Mouse (Mus musculus) forebrain, embryonic 14.5 days (tissue): ENCODE data around the gene Slc2a13. TPM values are rescaled to one million over a fixed set of nuclear protein-coding genes. Genes with fewer than 3 reads are reported as not detected.
A peak's percentile ranks its signal among the peaks of the same experiment; 100 is the strongest.

Experiments used
- ATAC-seq: fragments of 200-750 bp; cut with Nextera tagmentation; 2 replicates; pipeline ENCODE4 v1.8.0; 2017; ENCODE audit warnings: mild to moderate bottlenecking, moderate library complexity
- DNase-seq: peaks from one replicate; pipeline ENCODE4 v3.0.0-alpha.2; 2015; ENCODE audit warnings: low spot score
- H3K27ac ChIP-seq: fragments of 300-500 bp; sonication (generic); 2 replicates; pipeline ENCODE4 v1.5.1; 2014; ENCODE audit warnings: low read depth, mild to moderate bottlenecking, control low read depth, low read length, moderate library complexity
- H3K27me3 ChIP-seq: fragments of 300-500 bp; sonication (generic); replicated peaks from 2 replicates; pipeline ENCODE4 v1.6.1; 2014; ENCODE audit warnings: low read length, control low read depth, mixed read lengths; ENCODE audit not compliant: control insufficient read depth, insufficient read depth
- H3K36me3 ChIP-seq: fragments of 300-500 bp; sonication (generic); 2 replicates; pipeline ENCODE4 v1.6.1; 2014; ENCODE audit warnings: low read length, control low read depth; ENCODE audit not compliant: control insufficient read depth, insufficient read depth
- H3K4me1 ChIP-seq: fragments of 300-500 bp; sonication (generic); 2 replicates; pipeline ENCODE4 v1.6.1; 2014; ENCODE audit warnings: antibody characterized with exemption, low read length, control low read depth; ENCODE audit not compliant: control insufficient read depth, insufficient read depth
- H3K4me2 ChIP-seq: fragments of 300-500 bp; sonication (generic); 2 replicates; pipeline ENCODE4 v1.6.1; 2014; ENCODE audit warnings: mild to moderate bottlenecking, control low read depth, low read length
- H3K4me3 ChIP-seq: fragments of 300-500 bp; sonication (generic); 2 replicates; pipeline ENCODE4 v1.5.1; 2014; ENCODE audit warnings: low read depth, low read length, control low read depth
- H3K9ac ChIP-seq: fragments of 300-500 bp; sonication (generic); 2 replicates; pipeline ENCODE4 v1.6.1; 2014; ENCODE audit warnings: mild to moderate bottlenecking, low read length, control low read depth, moderate library complexity
- H3K9me3 ChIP-seq: fragments of 300-500 bp; sonication (generic); replicated peaks from 2 replicates; pipeline ENCODE4 v1.6.1; 2016; ENCODE audit warnings: low read length, control low read depth, mixed read lengths; ENCODE audit not compliant: control insufficient read depth
- WGBS: fragments of 180-500 bp; shearing (Covaris S2); extraction: QIAGEN DNeasy Blood & Tissue Kit; methylation state at CpG from one replicate; pipeline ENCODE4 v1.1.7; 2014; 5-methylcytosine and 5-hydroxymethylcytosine counted together
- polyA plus RNA-seq: library from polyadenylated mRNA; unstranded; fragments of >200 nt; fragmentation: Nextera tagmentation; extraction: Ambion mirVana; gene quantifications from 2 replicates; pipeline ENCODE4 v1.2.1, GENCODE M21; 2014

Slc2a13 gene
- polyA plus RNA-seq, 1 experiment from 2014 or later: 3.3 TPM

- ATAC-seq (no peak), DNase-seq (peak; percentile 17)
- Histone ChIP-seq H3K27ac (no peak overlapping the region), H3K9me3 (no peaks in the 10 kb centered on the region), H3K9ac (no peak overlapping the region), H3K27me3 (no peaks in the 10 kb centered on the region), H3K4me2 (no peak overlapping the region), H3K36me3 (no peaks in the 10 kb centered on the region), H3K4me1 (peaks cover 40% of the 10 kb centered on the region), H3K4me3 (no peak overlapping the region)
- 21% methylated on average over 5 of the region's 5 CpGs for WGBS
Observed at GRCm38 (mm10) chr15:91374441-91374840, 198.6 kb downstream of the Slc2a13 start.

- DNase-seq (peak; percentile 92), ATAC-seq (peak; percentile 74)
- WGBS: 32% methylated on average over 7 of the region's 7 CpGs
- H3K9ac ChIP-seq: no peak overlapping the region; the same call in 1 of the 2 replicates
- H3K4me3 ChIP-seq: no peak overlapping the region
- peak overlapping the region; percentile 77 for H3K27ac ChIP-seq
- no peaks in the 10 kb centered on the region for H3K27me3 ChIP-seq
- H3K4me2 ChIP-seq: no peak overlapping the region
- peaks cover 40% of the 10 kb centered on the region for H3K4me1 ChIP-seq
- H3K36me3 ChIP-seq: no peaks in the 10 kb centered on the region
- no peaks in the 10 kb centered on the region for H3K9me3 ChIP-seq
Observed at GRCm38 (mm10) chr15:91373203-91373584, 199.9 kb downstream of the Slc2a13 start.

- ATAC-seq: peak; percentile 24
Observed at GRCm38 (mm10) chr15:91372464-91373202, 200.4 kb downstream of the Slc2a13 start.

GRCm38 (mm10) chr15:91371859-91372394, 201.1 kb downstream of the Slc2a13 start:
- 68% methylated on average over 7 of the region's 7 CpGs for WGBS
- Histone ChIP-seq H3K9ac (no peak overlapping the region), H3K9me3 (no peaks in the 10 kb centered on the region), H3K4me2 (no peak overlapping the region), H3K4me1 (peaks cover 36% of the 10 kb centered on the region), H3K36me3 (no peaks in the 10 kb centered on the region), H3K27ac (peak overlapping the region; percentile 77; the same call in 1 of the 2 replicates), H3K4me3 (no peak overlapping the region), H3K27me3 (no peaks in the 10 kb centered on the region)
- no peak for ATAC-seq
- peak; percentile 37 for DNase-seq

More at GRCm38 (mm10) chr15:91372464-91373202, 200.4 kb downstream of the Slc2a13 start:
- no peak overlapping the region; the same call in 1 of the 2 replicates for H3K9ac ChIP-seq
- H3K4me3 ChIP-seq: no peak overlapping the region
- peaks cover 40% of the 10 kb centered on the region for H3K4me1 ChIP-seq
- H3K27me3 ChIP-seq: no peaks in the 10 kb centered on the region
- H3K27ac ChIP-seq: peak overlapping the region; percentile 77
- H3K4me2 ChIP-seq: no peak overlapping the region
- H3K9me3 ChIP-seq: no peaks in the 10 kb centered on the region
- DNase-seq: peak; percentile 56
- no peaks in the 10 kb centered on the region for H3K36me3 ChIP-seq
- 69% methylated on average over 9 of the region's 9 CpGs for WGBS

DNA sequence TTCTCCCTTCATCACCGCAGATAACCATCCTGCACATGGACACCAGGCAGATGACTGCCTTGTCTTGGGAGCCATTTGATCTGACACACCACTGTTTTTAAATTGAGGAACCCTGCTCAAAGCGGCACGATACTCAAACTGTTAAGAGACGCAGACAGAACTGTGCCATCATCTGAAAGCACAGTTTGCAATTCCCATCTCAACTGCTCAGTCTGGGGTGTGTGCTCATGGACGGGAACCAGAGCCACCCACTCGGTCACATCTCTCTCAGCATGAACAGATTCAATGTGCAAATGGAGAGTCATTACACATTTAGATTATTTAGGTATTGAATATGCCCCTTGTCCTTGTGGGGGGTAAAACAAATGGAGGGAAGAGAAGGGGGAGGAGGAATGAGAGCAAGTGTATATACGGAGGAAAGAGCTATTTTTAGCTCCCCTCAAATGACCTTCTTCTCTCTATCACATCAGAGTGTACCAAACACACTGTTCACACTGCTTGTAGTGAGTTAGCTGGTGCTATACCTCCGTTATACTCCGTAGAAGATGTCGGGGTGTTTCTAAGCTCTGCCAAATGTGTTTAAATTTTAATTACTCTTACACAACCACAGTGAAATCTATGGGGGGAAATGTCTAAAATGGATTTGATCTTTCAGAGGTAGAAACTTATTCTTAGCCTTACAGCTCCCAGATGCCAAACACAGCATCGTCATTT, 203.2 kb downstream of the Slc2a13 start:
- H3K4me3 ChIP-seq: no peak overlapping the region
- ATAC-seq: no peak
- WGBS: 71% methylated on average over 11 of the region's 11 CpGs

GRCm38 (mm10) chr15:91360495-91360894, 212.6 kb downstream of the Slc2a13 start:
- no peaks in the 10 kb centered on the region for H3K27me3 ChIP-seq
- H3K9ac ChIP-seq: no peak overlapping the region
- H3K4me2 ChIP-seq: no peak overlapping the region
- ATAC-seq (no peak), DNase-seq (no peak)
- no peaks in the 10 kb centered on the region for H3K4me1 ChIP-seq
- H3K36me3 ChIP-seq: no peaks in the 10 kb centered on the region
- no peak overlapping the region for H3K4me3 ChIP-seq
- H3K9me3 ChIP-seq: no peaks in the 10 kb centered on the region
- no peak overlapping the region for H3K27ac ChIP-seq
- WGBS: 73% methylated on average over 2 of the region's 2 CpGs

More for the DNA sequence above, 203.2 kb downstream of the Slc2a13 start:
- Histone ChIP-seq H3K36me3 (no peaks in the 10 kb centered on the region), H3K4me1 (peaks cover 28% of the 10 kb centered on the region), H3K27ac (no peak overlapping the region), H3K9ac (no peak overlapping the region), H3K9me3 (no peaks in the 10 kb centered on the region), H3K4me2 (no peak overlapping the region), H3K27me3 (no peaks in the 10 kb centered on the region)
- DNase-seq: no peak

DNA sequence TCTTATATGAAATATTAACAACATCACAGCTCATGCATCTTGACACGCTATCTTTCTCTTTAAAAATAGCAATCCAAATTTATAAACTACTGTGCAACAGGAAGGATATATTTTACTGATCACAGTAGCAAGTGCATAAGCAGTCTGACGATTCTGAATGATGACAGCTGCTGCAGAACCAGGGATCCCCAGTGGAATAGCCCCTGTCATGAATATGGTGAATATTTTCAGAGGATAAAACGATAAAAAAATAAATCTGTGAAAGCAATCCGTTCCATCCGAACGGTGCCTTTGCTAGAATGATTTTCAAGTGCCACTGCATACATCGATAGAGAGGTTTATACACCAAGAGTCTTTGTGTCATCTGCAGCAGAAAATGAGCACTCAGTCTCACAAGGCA, 222.1 kb downstream of the Slc2a13 start:
- no peak overlapping the region for H3K4me2 ChIP-seq
- WGBS: 86% methylated on average over 7 of the region's 7 CpGs
- H3K27me3 ChIP-seq: no peaks in the 10 kb centered on the region
- ATAC-seq (no peak), DNase-seq (no peak)
- no peaks in the 10 kb centered on the region for H3K9me3 ChIP-seq
- H3K4me3 ChIP-seq: no peak overlapping the region
- no peak overlapping the region for H3K9ac ChIP-seq
- no peak overlapping the region for H3K27ac ChIP-seq
- no peaks in the 10 kb centered on the region for H3K36me3 ChIP-seq
- H3K4me1 ChIP-seq: no peaks in the 10 kb centered on the region

DNA sequence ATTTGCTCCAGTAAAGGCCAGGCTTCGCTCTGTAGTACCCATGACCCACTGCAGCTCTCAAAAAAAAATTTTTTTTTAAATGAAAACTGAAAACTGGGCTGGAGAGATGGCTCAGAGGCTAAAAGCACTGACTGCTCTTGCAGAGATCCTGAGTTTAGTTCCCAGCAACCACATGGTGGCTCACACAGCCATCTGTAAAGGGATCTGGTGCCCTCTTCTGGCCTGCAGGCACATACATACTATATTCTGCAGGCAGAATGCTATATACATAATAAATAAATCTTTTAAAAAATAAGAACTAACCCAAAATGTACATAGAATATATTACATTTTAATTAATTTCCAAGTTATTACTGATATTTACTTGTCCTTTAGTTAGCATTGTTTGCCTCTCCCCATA, 234.7 kb downstream of the Slc2a13 start:
- Histone ChIP-seq H3K4me3 (no peak overlapping the region), H3K36me3 (no peaks in the 10 kb centered on the region), H3K9me3 (no peaks in the 10 kb centered on the region), H3K4me2 (no peak overlapping the region), H3K27ac (no peak overlapping the region), H3K4me1 (no peaks in the 10 kb centered on the region), H3K27me3 (no peaks in the 10 kb centered on the region), H3K9ac (no peak overlapping the region)
- 92% methylated on average over 1 of the region's 1 CpGs for WGBS
- DNase-seq (no peak), ATAC-seq (no peak)
